Comparison of ENCODE assay signal across 13 mouse cellular contexts in the genomic region with DNA sequence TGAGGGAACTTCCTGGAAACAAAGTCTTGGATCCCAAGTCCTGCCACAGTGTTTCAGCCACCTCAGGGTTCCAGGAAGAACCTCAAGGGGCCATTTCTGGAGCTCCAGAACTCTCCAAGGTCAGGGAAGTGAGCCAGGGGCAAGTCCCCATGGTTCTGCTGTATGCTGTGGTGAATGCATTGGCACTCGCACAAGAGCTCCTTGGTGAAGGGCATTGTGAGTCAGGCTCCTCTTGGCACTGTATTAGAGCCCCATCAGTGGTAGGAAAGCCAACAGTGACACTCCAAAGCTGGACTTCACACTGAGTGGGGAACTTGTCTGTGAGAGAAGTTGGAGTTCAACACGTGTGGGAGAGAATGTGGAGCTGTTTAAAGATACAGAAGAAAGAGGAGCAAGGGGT.
"Had no signal": no experiment of that assay in that cellular context is flagged by ENCODE, and none has a peak within 500 bp of the region (broad histone marks: within the 10 kb centered on the region; RNA-seq: fewer than 3 reads in every experiment).

No protein-coding gene starts in this region.

- H3K27ac ChIP-seq: layer of hippocampus, adult 2 months; limb, embryonic 10.5 days; liver, embryonic 15.5 days; midbrain, embryonic 13.5 days; neural tube, embryonic 12.5 days; stomach, postnatal 0 days had no signal

- H3K36me3 ChIP-seq: limb, embryonic 10.5 days; liver, embryonic 15.5 days; midbrain, embryonic 13.5 days; neural tube, embryonic 12.5 days had no signal

- H3K27me3 ChIP-seq: liver, embryonic 15.5 days; midbrain, embryonic 13.5 days had no signal

- H3K9me3 ChIP-seq: limb, embryonic 10.5 days; midbrain, embryonic 13.5 days; neural tube, embryonic 12.5 days had no signal

- DNase-seq: kidney, postnatal 10 days; kidney, postnatal 4 days; lung, adult 2 months; lung, postnatal 36 days; thymus, postnatal 4 days had no signal

- ATAC-seq: lung, postnatal 0 days; midbrain, embryonic 13.5 days had no signal

- H3K9ac ChIP-seq: liver, embryonic 15.5 days; midbrain, embryonic 13.5 days; neural tube, embryonic 12.5 days had no signal

- H3K4me1 ChIP-seq: liver, embryonic 15.5 days; neural tube, embryonic 12.5 days had no signal

- H3K4me2 ChIP-seq: liver, embryonic 11.5 days; liver, embryonic 15.5 days; midbrain, embryonic 13.5 days; neural tube, embryonic 12.5 days had no signal

- H3K4me3 ChIP-seq: layer of hippocampus, adult 2 months; limb, embryonic 10.5 days; liver, embryonic 15.5 days; midbrain, embryonic 13.5 days; neural tube, embryonic 12.5 days had no signal
